Mouse (Mus musculus) inflammation-experienced regulatory T-cells, adult 6 months (primary cell): Measurements from ENCODE around the gene Tle2. TPM values are rescaled to one million over a fixed set of nuclear protein-coding genes. Genes with fewer than 3 reads are reported as not detected.

ENCODE experiments used
- ATAC-seq: one replicate; pipeline ENCODE4 v1.8.0; 2017
- polyA plus RNA-seq, 3 experiments: library from polyadenylated mRNA; unstranded; fragments of 100-300 nt; shearing (Covaris generic); gene quantifications; one replicate each; pipeline ENCODE4 v1.2.1; 2017

Gene Tle2
- polyA plus RNA-seq, 3 experiments from 2014 or later = 1.4 TPM; not detected in 1

DNA sequence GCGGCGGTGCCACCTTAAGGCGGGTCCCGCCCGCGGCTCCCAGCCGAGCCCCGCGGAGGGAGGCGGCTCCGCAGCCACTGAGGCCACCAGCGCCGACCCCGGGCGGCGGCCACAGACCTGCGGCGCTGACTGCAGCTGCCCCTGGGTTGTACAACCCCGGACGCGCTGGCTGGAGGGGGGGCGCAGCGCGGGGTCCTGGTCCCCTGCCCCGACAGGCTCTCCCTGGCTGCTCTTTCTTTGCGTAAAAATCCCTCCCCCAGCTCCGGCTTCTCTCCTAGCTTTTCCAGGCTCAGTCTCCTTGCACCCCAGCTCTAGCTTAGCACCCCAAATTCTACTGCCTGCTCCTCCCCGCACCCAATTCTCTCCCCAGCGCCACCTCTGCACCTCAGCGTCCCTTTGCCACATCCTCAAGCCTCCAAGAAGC lies 859 bp downstream of the Tle2 start:
- no peak for ATAC-seq

DNA sequence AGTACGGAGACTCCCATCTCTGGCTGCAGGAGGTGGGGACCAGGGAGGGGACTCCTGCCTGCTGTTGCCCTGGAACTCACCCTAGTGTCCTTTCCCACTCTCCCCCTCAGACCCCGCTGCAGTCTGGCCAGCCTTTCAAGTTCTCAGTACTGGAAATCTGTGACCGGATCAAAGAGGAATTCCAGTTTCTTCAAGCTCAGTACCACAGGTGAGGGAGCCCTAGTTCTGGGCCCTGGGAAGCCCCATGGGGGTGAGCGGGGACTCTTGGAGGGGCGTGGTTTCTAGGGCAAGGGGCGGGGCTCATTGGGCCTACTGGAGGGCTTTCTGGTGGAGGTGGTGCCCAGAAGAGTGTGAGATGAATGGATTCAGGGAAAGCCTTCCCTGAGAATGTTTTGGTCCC lies 1.3 kb downstream of the Tle2 start:
- no peak for ATAC-seq

DNA sequence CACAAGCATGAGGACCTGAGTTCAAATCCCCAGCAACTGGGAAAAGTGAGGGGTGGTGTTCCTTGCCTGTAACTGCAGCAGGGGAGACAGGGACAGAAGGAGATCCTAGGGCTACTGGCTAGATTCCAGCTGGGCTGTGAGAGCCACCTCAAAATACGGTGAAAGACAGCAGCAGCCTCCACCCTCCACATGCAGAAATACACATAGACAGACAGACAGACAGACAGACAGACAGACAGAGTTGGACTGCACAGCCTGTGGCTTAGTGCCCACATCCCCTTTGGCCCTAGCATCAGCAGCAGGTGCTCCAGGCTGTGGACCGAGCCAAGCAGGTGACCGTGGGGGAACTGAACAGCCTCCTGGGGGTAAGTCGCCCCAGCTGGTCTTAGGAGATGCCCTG lies 5.6 kb downstream of the Tle2 start:
- no peak for ATAC-seq

DNA sequence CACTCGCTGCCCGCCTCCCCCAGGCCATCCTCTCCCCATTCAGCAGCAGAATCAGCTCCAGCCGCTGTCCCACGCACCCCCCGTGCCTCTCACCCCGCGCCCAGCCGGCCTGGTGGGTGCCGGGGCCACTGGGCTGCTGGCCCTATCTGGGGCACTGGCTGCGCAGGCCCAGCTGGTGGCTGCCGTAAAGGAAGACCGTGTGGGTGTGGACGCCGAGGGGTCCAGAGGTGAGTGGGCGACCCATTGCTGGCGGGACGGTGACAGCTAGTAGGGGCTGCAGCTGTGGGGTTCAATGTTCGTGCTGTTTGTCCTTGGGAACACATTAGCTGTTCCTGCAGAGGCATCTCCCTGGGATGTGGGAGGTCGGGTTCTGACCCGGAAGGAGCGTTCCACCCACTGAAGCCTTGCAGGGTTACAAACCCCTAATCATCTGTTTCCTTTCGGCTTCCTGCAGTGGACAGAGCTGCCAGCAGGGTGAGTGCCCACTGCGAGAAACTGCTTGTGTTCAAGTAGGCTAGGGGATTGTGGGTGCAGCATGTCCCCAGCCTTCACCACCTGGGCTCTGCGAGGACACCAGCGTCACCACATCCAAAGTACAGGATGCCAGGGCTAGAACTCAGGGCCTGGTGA lies 6.2 kb downstream of the Tle2 start:
- ATAC-seq = peak; percentile 60

DNA sequence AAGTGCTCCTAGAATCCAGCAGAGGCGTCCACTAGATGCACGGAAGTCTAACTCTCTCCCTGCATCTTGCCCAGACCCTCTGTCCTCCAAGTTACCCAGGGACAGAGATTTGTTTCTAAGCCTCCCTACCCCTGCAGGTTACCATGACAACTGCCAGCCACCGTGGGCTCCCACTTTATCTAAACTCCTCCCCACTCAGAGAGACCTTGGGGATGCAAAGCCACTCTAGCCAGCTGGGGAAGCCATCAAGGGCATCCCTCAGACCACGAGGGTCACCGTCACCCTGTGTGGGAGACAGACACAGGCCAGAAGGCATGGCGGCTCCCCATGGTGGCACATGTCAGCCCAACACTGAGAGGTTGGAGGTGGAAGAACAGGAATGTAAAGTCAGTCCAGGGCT lies 9.0 kb downstream of the Tle2 start:
- no peak for ATAC-seq

DNA sequence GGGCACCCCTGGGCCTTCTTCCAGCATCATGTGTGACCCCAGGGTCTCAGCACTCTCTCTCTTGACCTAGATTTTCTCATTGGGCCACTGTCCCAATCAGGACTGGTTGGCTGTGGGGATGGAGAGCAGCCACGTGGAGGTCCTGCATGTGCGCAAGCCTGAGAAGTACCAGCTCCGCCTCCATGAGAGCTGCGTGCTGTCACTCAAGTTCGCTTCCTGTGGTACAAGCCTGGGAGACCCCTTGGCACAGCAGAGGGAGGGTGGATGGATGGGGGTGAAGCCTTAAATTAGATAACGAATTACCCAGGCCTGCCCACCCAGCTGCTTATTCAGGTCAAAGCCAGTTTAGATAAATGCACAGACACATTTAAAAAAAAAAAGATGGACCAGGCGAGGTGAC lies 14.4 kb downstream of the Tle2 start:
- no peak for ATAC-seq

DNA sequence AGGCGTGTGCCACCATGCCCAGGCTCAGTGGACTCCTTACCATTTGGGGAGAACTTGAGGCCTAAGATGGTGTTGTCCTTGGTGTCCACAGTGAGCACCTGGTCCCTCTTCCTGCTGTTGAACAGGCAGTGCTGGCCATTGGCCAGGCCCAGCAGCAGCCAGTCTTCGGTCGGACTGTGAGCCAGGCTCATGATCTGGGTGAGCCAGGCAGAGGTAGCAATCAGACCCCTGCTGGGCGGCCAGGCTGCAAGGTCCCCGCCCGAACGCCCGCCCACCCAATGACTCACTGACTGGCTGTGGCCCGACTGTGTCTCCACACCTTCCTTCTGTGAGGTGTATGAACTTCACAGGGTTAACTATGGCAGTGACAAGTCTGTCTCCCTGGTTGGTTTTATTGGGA lies 17.5 kb downstream of the Tle2 start:
- no peak for ATAC-seq

DNA sequence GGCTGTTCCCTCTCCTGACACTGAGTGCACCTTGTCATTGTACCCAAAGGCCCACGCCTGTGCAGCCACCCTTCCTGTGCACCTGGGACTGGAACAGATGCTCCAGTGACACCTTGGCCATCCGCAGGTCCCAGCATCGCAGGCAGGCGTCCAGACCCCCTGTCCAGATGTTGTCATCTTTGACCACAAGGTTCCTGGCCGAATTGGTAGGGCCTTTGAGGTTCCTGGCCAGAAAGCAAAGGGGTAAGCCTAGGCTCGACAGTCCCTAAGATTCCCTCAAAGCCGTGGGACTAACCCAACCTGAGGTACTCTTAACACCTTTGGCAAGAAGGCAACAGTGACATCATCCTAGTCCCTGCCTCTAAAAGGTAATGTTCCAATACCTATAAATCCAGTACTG lies 18.3 kb downstream of the Tle2 start:
- no peak for ATAC-seq

DNA sequence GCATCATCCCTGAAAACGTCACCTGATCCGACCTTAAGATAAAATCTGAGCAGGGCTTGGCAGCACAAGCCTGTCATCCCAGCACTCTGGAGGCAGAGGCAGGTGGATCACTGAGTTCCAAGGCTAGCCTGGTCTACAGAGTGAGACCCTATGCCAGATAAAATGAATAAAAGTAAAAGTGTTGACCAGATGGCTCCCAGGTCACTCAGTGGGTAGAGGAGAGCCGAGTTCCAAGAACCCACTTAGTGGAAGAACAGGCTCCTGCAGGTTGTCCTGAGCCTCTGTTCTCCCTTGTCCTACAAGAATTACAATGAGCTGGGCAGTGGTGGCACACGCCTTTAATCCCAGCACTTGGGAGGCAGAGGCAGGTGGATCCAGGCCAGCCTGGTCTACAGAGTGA lies 18.9 kb downstream of the Tle2 start:
- no peak for ATAC-seq

DNA sequence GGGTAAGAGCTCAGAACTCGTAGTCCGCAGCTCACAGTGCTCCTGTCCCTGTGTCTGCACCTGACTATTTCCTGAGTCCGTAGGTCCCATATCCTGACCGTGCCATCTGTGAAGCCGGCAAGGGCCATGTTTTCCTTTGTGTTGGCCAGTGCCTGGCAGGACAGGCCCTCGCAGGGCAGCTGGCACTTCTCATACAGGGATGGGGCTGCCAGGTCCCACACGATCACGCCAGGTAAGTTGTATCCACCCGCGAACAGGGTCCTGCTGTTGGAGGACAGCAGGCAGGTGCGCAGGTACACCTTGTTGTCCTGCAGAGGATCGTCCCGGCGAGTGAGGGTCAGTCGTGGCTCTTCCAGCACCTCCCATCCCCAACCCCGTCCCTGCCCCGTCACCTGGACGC lies 19.6 kb downstream of the Tle2 start:
- no peak for ATAC-seq

DNA sequence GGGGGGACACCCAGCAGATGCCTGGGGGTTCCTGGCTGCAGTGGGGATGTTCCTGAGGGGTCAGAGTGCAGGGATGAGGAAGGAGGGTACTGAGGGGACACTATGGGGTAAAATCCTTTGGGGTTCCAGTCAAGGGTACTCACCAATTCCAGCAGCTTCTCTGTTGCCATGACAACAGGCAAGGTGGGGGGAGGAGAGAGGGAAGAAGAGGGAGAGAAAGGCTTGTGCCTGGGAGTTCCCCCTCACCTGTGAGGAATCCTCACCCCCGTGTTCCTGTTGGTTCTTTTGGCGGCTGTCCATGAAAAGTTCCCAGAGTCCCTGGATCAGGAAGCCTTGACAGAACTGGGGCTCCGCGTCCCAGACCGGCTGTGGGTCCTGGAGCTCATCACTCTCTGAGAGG lies 21.2 kb downstream of the Tle2 start:
- no peak for ATAC-seq

DNA sequence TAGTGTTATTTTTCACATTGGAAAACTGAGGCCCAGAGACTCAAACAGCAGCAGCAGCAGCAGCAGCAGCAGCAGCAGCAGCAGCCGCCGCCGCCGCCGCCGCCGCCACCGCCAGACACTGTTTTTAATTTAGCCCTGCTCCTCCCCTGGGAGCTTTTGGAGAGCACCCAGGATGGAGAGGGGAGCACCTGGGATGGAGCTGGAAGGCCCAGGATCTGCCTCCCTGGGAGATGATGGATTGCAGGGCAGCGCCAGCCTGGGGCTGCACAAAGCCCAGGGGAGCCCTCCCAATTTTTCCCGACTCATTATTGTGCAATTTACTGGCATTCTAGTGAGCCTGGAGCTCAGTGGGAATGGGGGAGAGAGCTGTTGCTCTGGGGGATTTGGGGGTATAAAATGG lies 22.2 kb downstream of the Tle2 start:
- no peak for ATAC-seq

DNA sequence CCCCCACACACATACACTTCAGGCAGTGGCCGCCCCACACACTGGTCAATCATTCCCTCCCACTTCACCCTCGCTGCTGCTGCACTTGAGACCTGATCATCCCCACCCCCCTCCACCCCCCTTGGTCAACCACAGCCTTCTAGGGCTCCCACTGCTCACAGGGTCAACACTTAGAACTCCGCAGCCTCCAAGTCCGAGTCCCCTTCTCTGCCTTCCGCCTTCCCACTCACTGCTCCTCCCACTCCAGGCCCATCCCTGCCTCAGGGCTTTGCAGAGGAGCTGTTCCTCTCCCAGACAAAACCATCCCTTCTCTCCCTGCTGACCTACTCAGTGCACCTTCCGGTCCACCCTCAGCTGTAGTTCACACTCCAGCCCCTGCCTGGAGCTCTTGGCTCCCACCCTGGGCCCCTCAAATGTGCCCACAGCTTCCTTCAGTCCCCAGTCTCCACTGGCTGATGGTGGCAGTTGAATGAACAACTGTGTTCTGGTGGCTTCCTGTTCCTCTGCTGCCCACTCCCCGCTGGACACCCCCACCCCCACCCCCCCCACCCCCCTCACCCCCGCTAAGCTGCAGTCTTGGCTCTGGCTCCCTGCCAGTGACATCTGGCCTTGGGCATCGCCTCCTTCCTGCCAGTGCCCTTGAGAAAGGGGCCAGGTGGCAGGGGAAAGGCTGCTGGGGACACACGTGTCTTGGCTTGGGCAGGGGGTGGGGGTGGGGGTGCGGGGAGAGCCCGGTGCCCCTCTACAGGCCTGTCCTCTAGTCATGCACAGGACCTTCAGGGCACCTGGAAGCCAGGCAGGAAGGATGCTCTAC lies 23.0 kb downstream of the Tle2 start:
- no peak for ATAC-seq

DNA sequence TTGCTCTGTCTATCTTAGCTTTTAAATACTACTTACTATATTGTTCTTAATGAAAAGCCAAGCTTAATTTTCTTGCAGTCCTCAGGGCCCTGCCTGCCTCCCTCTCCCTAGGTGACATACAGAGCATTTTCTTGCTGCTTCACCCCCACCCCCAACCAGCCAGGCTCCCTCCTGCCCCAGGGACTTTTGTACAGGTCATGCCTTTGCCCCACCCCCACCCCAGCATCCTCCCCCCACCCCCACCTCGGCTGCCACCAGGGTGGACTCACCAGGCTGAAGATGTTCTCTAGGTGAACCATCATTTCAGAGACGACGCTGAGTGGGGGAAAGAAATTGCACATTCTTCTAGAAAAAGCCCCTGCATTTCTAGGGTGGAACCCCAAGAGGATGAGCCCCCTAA lies 24.0 kb downstream of the Tle2 start:
- no peak for ATAC-seq

DNA sequence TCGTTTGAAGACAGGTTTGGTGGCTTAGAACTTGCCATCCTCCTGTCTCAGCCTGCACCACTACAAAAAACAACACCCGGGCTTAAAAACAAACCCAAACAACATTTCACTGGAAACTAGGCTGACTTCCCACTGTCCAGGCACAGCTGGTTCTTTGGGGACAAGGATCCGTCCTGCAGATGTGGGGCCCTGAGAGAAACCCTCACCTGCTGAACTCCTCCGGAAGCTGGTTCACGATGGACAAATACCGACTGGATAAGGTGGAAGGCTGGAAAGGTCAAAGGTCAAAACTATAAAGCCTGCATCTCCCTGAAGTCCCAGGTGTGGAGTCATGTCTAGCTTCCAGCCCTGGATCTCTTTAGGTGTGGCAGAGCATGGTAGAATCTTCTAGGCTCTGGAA lies 24.5 kb downstream of the Tle2 start:
- ATAC-seq = no peak

DNA sequence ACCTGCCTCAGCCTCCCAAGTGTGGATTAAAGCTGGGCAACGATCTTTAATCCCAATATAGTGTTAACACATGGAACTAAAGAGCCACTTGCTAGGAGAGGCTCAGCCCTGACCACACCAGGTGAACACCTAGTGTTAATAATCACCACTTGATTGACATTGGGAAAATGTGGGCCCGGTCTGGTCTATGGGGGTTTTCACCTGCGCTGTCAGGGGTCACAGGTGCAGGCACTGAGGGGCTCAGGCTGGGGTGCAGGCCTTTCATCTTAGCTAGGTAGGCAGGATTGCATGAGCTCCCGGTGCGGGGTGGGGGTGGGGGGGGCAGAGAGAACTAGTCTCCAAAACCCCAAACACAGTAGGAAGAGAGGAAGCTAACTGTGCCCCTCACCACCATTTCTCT lies 25.3 kb downstream of the Tle2 start:
- ATAC-seq = no peak

DNA sequence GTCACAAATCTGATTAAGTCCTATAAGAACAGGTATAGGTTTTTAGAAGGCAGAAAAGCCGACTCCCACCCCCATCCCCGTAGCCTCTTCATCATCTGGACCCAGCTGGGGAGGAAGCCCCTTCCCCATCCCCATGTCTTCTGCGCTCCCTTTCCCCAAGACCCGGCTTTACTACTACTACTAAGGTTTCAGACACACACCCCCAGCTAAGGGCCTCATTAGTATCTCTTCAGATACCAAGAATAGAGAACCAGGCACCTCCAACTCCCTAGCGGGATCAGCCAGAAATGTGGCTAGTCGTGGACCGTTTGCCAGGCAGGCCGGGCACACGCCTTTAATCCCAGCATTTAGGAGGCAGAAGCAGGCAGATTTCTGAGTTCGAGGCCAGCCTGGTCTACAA lies 25.7 kb downstream of the Tle2 start:
- no peak for ATAC-seq

DNA sequence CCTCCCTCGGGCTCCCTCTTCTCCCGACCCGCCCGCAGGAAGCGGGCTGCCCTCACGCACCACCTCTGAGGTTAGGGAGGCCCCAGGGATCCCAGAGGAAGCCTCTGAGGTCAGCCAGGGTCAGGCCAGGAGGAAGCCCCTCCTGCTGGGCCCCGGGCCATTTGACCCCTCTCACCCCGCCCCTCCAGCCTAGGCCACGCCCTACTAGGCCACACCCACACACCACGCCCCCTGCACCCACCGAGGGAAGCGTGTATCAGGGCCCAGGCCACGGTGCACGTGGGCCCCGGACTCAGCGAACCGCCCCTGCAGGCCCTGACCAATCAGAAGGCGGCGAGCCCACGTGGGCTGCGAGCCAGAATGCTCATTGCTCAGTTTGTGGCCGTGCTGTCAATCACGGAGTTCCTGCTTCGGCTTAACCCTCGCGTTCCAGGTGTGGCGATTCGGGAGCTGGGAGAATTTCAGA lies 26.4 kb downstream of the Tle2 start, which contains the start of gene Tle6:
Tle6 (minus strand) TSS at position 336 of the 466 bp plus-strand sequence.
- ATAC-seq = peak; percentile 39

DNA sequence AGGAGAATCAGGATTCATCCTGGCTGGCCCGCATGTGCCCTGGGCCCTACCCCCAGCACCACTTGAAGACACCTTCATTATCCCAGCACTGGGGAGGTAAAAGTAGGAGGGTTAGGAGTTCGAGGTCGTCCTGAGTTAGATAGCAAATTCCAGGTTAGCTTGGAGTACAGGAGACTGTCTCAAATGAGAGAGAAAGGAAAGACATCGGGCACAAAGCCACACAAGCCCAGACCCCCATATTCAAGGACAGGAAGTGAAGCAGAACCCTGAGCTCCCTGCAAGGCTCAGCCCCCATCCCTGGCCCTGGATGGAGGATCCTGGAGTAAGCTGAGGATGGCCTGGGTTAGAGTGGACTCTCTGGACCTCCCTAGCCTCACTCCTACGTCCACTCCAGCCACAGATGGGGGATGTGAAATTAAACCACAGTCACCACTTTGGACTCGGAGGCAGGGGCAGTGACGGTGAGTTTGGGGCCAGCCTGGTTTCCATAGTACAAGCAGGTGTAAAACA lies 27.1 kb downstream of the Tle2 start:
- ATAC-seq = no peak

DNA sequence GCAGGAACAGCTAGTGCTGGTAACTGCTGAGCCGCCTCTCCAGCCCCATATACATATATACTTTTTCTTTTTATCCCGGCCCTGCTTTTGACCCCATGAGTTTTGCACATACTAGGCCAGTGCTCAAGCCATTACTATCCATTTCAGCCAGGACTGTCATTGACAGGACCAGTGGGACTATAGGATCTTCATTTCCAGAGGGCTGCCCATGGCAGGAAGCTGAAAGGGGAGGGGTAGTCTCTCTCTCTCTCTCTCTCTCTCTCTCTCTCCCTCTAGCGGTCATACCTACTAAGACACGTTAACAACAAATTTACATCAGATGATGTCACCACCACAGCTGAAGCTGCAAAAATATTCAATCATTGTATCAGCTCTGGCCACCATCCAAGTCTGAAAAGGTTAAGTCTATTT lies 28.4 kb downstream of the Tle2 start:
- ATAC-seq = peak; percentile 54

DNA sequence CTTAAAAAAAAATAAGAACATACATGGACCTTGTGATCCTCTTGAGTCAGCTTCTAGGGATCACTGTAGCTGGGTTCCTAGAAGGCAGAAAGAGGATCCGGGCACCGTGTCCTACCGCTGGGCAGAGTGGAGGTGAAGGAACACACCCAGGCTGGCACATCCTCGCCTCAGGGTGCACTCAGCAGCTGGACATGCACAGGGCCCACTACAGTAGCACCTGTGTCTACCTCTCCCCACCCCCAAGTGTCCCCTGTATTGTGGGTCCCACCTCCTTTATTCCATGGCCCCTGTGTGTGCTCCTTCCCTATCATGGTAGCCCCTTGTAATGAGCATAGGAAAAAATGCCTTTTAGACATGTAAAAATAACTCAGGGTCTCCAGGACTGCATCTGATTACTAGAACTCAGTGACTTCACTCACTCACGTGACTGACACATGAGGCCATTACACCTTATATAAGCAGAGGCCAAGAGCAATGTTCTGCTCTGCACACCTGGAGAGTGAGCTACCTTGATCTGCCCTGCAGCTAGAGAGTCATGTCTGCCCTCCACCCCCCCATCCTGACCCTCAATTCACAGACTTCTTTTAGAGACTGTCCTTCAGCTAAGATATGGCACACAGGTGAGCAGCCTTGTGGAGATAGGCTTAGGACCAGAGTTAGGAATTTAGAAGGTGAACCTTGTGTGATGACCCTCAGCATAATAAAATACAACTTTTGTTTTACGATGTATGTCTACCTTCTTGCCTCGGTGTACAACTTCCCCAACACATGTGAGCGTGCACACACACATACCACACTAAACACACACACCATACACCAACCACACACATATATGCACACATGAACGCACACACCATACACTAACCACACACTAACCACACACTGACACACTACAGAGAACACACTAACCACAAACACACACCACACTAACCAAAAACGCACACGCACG lies 29.9 kb downstream of the Tle2 start:
- no peak for ATAC-seq

DNA sequence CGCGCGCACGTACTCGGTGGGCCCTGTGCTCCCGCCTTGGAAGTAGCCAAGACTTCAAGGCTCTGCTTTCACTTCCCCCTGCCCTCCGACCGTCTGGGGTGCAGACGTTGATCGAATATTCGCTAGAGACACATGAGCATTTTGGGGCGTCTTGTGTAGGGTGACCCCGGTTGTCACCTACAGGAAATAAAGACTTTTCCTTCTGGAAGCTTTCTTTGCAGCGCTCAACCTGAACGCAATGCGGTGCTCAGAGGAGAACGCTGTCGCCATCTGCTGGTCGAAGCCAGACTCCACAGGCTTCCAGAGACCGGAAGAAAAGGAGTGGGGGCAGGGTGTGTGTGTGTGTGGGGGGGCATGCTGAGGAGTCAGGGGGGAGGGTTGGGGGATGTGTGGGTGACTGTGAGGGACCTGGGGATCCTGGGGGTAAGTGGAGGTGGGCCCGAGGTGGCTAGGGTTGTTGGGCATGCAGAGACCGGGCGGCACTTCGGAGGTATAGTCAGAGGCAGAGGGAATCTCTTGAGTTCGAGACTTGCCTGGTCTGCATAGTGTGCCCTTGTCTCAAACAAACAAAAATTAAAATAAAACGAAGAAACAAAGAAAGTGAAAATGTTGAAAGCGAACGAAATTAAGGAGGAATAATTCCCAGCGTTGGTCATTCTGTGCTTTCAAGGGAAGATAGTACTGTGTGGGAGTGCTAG lies 30.8 kb downstream of the Tle2 start:
- peak; percentile 56 for ATAC-seq

DNA sequence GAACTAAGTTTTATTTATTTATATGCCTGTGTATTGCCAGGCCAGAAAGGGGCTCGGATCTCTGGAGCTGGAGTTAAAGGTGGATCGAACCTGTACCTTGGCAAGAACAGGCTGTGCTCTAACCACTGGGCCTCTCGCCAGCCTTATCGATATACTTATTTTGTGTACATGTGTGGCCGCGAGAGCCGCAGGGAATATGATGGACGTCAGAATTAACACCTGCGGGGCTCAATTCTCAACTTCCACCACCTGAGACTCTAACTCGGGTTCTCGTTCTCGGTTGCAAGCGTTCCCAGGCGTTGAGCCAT lies 31.3 kb downstream of the Tle2 start:
- ATAC-seq = no peak
